Mouse (Mus musculus) kidney, embryonic 16.5 days (tissue): ENCODE data around the gene Sav1. TPM values are rescaled to one million over a fixed set of nuclear protein-coding genes. Genes with fewer than 3 reads are reported as not detected.

Source experiments
- ATAC-seq: fragments of 200-750 bp; cut with Nextera tagmentation; 2 replicates; pipeline ENCODE4 v1.8.0; 2017; ENCODE audit warnings: moderate TSS enrichment; ENCODE audit not compliant: low FRiP score, low TSS enrichment
- H3K27ac ChIP-seq: fragments of 300-500 bp; sonication (generic); 2 replicates; pipeline ENCODE4 v1.5.1; 2014; ENCODE audit warnings: low read length
- H3K27me3 ChIP-seq: fragments of 300-500 bp; sonication (generic); 2 replicates; pipeline ENCODE4 v1.6.1; 2014; ENCODE audit warnings: low read length, control low read depth, mixed read lengths; ENCODE audit not compliant: insufficient read depth
- H3K36me3 ChIP-seq: fragments of 300-500 bp; sonication (generic); 2 replicates; pipeline ENCODE4 v1.6.1; 2014; ENCODE audit warnings: low read length, control low read depth, mixed read lengths; ENCODE audit not compliant: insufficient read depth
- H3K4me1 ChIP-seq: fragments of 300-500 bp; sonication (generic); 2 replicates; pipeline ENCODE4 v1.6.1; 2014; ENCODE audit warnings: low read length, control low read depth, mixed read lengths; ENCODE audit not compliant: insufficient read depth
- H3K4me2 ChIP-seq: fragments of 300-500 bp; sonication (generic); replicated peaks from 2 replicates; pipeline ENCODE4 v1.6.1; 2014; ENCODE audit warnings: low read depth, low read length
- H3K4me3 ChIP-seq: fragments of 300-500 bp; sonication (generic); 2 replicates; pipeline ENCODE4 v1.5.1; 2014; ENCODE audit warnings: mild to moderate bottlenecking, low read length
- H3K9ac ChIP-seq: fragments of 300-500 bp; sonication (generic); replicated peaks from 2 replicates; pipeline ENCODE4 v1.6.1; 2014; ENCODE audit warnings: low read length
- H3K9me3 ChIP-seq: fragments of 300-500 bp; sonication (generic); 2 replicates; pipeline ENCODE4 v1.6.1; 2016; ENCODE audit warnings: low read length, control low read depth
- WGBS: fragments of 180-500 bp; shearing (Covaris S2); extraction: QIAGEN DNeasy Blood & Tissue Kit; methylation state at CpG from one replicate; pipeline ENCODE4 v1.1.7; 2014; 5-methylcytosine and 5-hydroxymethylcytosine counted together
- polyA plus RNA-seq: library from polyadenylated mRNA; unstranded; fragments of >200 nt; fragmentation: Nextera tagmentation; extraction: Ambion mirVana; gene quantifications from 2 replicates; pipeline ENCODE4 v1.2.1, GENCODE M21; 2015

The Sav1 gene
- polyA plus RNA-seq, 1 experiment from 2014 or later, result 1.4 TPM

GRCm38 (mm10) chr12:69924012-69924411, 62.8 kb downstream of the Sav1 start:
- Histone ChIP-seq H3K9me3 (no peaks in the 10 kb centered on the region), H3K27me3 (no peaks in the 10 kb centered on the region), H3K4me2 (no peak overlapping the region), H3K36me3 (no peaks in the 10 kb centered on the region), H3K9ac (no peak overlapping the region), H3K4me3 (no peak overlapping the region), H3K4me1 (no peaks in the 10 kb centered on the region), H3K27ac (no peak overlapping the region)
- 14% methylated on average over 5 of the region's 5 CpGs for WGBS
- ATAC-seq, result no peak

- H3K4me2 ChIP-seq, result no peak overlapping the region
- no peaks in the 10 kb centered on the region for H3K27me3 ChIP-seq
- H3K9me3 ChIP-seq, result no peaks in the 10 kb centered on the region
- H3K4me1 ChIP-seq, result no peaks in the 10 kb centered on the region
- 81% methylated on average over 3 of the region's 3 CpGs for WGBS
- no peaks in the 10 kb centered on the region for H3K36me3 ChIP-seq
- H3K4me3 ChIP-seq, result no peak overlapping the region
- H3K9ac ChIP-seq, result no peak overlapping the region
- ATAC-seq, result no peak
- H3K27ac ChIP-seq, result no peak overlapping the region
These were observed 63.2 kb downstream of the Sav1 start for GRCm38 (mm10) chr12:69923603-69924002.

- no peaks in the 10 kb centered on the region for H3K9me3 ChIP-seq
- no peaks in the 10 kb centered on the region for H3K4me1 ChIP-seq
- ATAC-seq, result no peak
- H3K36me3 ChIP-seq, result no peaks in the 10 kb centered on the region
- H3K27ac ChIP-seq, result no peak overlapping the region
- H3K4me3 ChIP-seq, result no peak overlapping the region
- no peak overlapping the region for H3K9ac ChIP-seq
- H3K27me3 ChIP-seq, result no peaks in the 10 kb centered on the region
- H3K4me2 ChIP-seq, result no peak overlapping the region
- WGBS, result 81% methylated on average over 3 of the region's 3 CpGs
These were observed 63.7 kb downstream of the Sav1 start for GRCm38 (mm10) chr12:69923128-69923527.

GRCm38 (mm10) chr12:69922099-69922498, 64.7 kb downstream of the Sav1 start:
- no peaks in the 10 kb centered on the region for H3K4me1 ChIP-seq

GRCm38 (mm10) chr12:69917870-69918269, 68.9 kb downstream of the Sav1 start:
- H3K4me2 ChIP-seq, result no peak overlapping the region
- no peak overlapping the region for H3K4me3 ChIP-seq
- ATAC-seq, result no peak
- no peak overlapping the region for H3K9ac ChIP-seq
- 71% methylated on average over 2 of the region's 2 CpGs for WGBS
- H3K27ac ChIP-seq, result no peak overlapping the region
- H3K27me3 ChIP-seq, result no peaks in the 10 kb centered on the region
- no peaks in the 10 kb centered on the region for H3K9me3 ChIP-seq
- no peaks in the 10 kb centered on the region for H3K4me1 ChIP-seq
- no peaks in the 10 kb centered on the region for H3K36me3 ChIP-seq

More at GRCm38 (mm10) chr12:69922099-69922498, 64.7 kb downstream of the Sav1 start:
- WGBS, result 76% methylated on average over 1 of the region's 1 CpGs
- H3K27me3 ChIP-seq, result no peaks in the 10 kb centered on the region
- H3K9ac ChIP-seq, result no peak overlapping the region
- no peaks in the 10 kb centered on the region for H3K36me3 ChIP-seq
- H3K9me3 ChIP-seq, result no peaks in the 10 kb centered on the region
- no peak overlapping the region for H3K27ac ChIP-seq
- H3K4me3 ChIP-seq, result no peak overlapping the region
- no peak for ATAC-seq
- no peak overlapping the region for H3K4me2 ChIP-seq

Other genes with a start within 250 kb of the Sav1 start
- 25.7 and 32.4 TPM in 2 replicates for gene Cdkl1, start 195.7 kb downstream of the Sav1 start, polyA plus RNA-seq
- 4.7 and 5.7 TPM in 2 replicates for gene Atl1, start 94.4 kb downstream of the Sav1 start, polyA plus RNA-seq
- 31.5 and 32.6 TPM in 2 replicates for gene Map4k5, start 93.8 kb downstream of the Sav1 start, polyA plus RNA-seq
- gene Nin, start 126.7 kb upstream of the Sav1 start, polyA plus RNA-seq, result 12.0 and 13.4 TPM in 2 replicates
- gene Abhd12b, start 167.1 kb upstream of the Sav1 start, polyA plus RNA-seq, result 0.05 and 0.17 TPM in 2 replicates
- 47.9 and 49.1 TPM in 2 replicates for gene Pygl, start 244.5 kb upstream of the Sav1 start, polyA plus RNA-seq